Mouse (Mus musculus): ENCODE data around the gene Zfp87. TPM values are rescaled to one million over a fixed set of nuclear protein-coding genes. Genes with fewer than 3 reads are reported as not detected.
A peak's percentile ranks its signal among the peaks of the same experiment; 100 is the strongest.

Zfp87 gene
- polyA plus RNA-seq, 1 experiment: 11.7 TPM

GRCm38 (mm10) chr13:67500908-67501307, 25.1 kb downstream of the Zfp87 start:
- TF ChIP-seq POLR2A (IDR thresholded peaks at IDR 0.05; ENCODE audit: low read depth, low read length) (no peak), CTCF (IDR thresholded peaks at IDR 0.05; ENCODE audit: extremely low read depth, insufficient read length, insufficient replicate concordance, low read depth, low read length) (no peak)
- H3K36me3 ChIP-seq (ENCODE audit: control insufficient read depth, insufficient read depth, low read length): no peaks in the 10 kb centered on the region
- 90% methylated on average over 1 of the region's 1 CpGs for WGBS

GRCm38 (mm10) chr13:67500084-67500719, 25.8 kb downstream of the Zfp87 start, which contains the start of gene Zfp58:
Gene Zfp58, minus strand, starts transcription at chr13:67500555.
- Histone ChIP-seq H3K36me3 (ENCODE audit: control insufficient read depth, insufficient read depth, low read length) (no peaks in the 10 kb centered on the region), H3K27ac (ENCODE audit: insufficient read depth, low read depth, low read length) (no peak within 1 kb of the TSS), H3K27me3 (ENCODE audit: control insufficient read depth, insufficient read depth, low read length) (no peaks in the 10 kb centered on the region), H3K4me1 (ENCODE audit: control insufficient read depth, insufficient read depth, insufficient read length, low read length) (peaks cover 2% of the 10 kb centered on the region; the same call in 1 of the 2 replicates), H3K4me3 (ENCODE audit: low read depth, low read length) (peak within 1 kb of the TSS; percentile 75)
- TF ChIP-seq POLR2A (IDR thresholded peaks at IDR 0.05; ENCODE audit: low read depth, low read length) (peak; percentile 41; the same call in 1 of the 2 replicates), CTCF (IDR thresholded peaks at IDR 0.05; ENCODE audit: extremely low read depth, insufficient read length, insufficient replicate concordance, low read depth, low read length) (no peak)
- under 1% methylated on average over 22 of the region's 22 CpGs for WGBS

More at GRCm38 (mm10) chr13:67500908-67501307, 25.1 kb downstream of the Zfp87 start:
- Histone ChIP-seq H3K27me3 (ENCODE audit: control insufficient read depth, insufficient read depth, low read length) (no peaks in the 10 kb centered on the region), H3K4me1 (ENCODE audit: control insufficient read depth, insufficient read depth, insufficient read length, low read length) (peaks cover 2% of the 10 kb centered on the region; the same call in 1 of the 2 replicates), H3K4me3 (ENCODE audit: low read depth, low read length) (no peak overlapping the region), H3K27ac (ENCODE audit: insufficient read depth, low read depth, low read length) (no peak overlapping the region)

GRCm38 (mm10) chr13:67495631-67496030, 30.3 kb downstream of the Zfp87 start:
- Histone ChIP-seq H3K27ac (ENCODE audit: insufficient read depth, low read depth, low read length) (no peak overlapping the region), H3K36me3 (ENCODE audit: control insufficient read depth, insufficient read depth, low read length) (peaks cover 25% of the 10 kb centered on the region), H3K27me3 (ENCODE audit: control insufficient read depth, insufficient read depth, low read length) (no peaks in the 10 kb centered on the region), H3K4me1 (ENCODE audit: control insufficient read depth, insufficient read depth, insufficient read length, low read length) (peaks cover 2% of the 10 kb centered on the region; the same call in 1 of the 2 replicates), H3K4me3 (ENCODE audit: low read depth, low read length) (no peak overlapping the region)
- TF ChIP-seq CTCF (IDR thresholded peaks at IDR 0.05; ENCODE audit: extremely low read depth, insufficient read length, insufficient replicate concordance, low read depth, low read length) (no peak), POLR2A (IDR thresholded peaks at IDR 0.05; ENCODE audit: low read depth, low read length) (no peak)
- 94% methylated on average over 1 of the region's 1 CpGs for WGBS

- peak overlapping the region; percentile 27 for H3K27ac ChIP-seq (ENCODE audit: insufficient read depth, low read depth, low read length)
- H3K4me1 ChIP-seq (ENCODE audit: control insufficient read depth, insufficient read depth, insufficient read length, low read length): no peaks in the 10 kb centered on the region
- H3K36me3 ChIP-seq (ENCODE audit: control insufficient read depth, insufficient read depth, low read length): 0 out of 2 replicates have a peak, but pooled peaks cover 1% of the 10 kb centered on the region
- no peak for TF ChIP-seq POLR2A (IDR thresholded peaks at IDR 0.05; ENCODE audit: low read depth, low read length)
- TF ChIP-seq CTCF (IDR thresholded peaks at IDR 0.05; ENCODE audit: extremely low read depth, insufficient read length, insufficient replicate concordance, low read depth, low read length): no peak
- 20% methylated on average over 8 of the region's 8 CpGs for WGBS
- peak overlapping the region; percentile 81 for H3K4me3 ChIP-seq (ENCODE audit: low read depth, low read length)
- no peaks in the 10 kb centered on the region for H3K27me3 ChIP-seq (ENCODE audit: control insufficient read depth, insufficient read depth, low read length)
Measured at GRCm38 (mm10) chr13:67484424-67484811, 41.6 kb downstream of the Zfp87 start.

GRCm38 (mm10) chr13:67483625-67484423, 42.2 kb downstream of the Zfp87 start, which contains the start of gene Zfp874b:
Gene Zfp874b, minus strand, starts transcription at chr13:67484258.
- peak within 1 kb of the TSS; percentile 50 for H3K27ac ChIP-seq (ENCODE audit: insufficient read depth, low read depth, low read length)
- H3K36me3 ChIP-seq (ENCODE audit: control insufficient read depth, insufficient read depth, low read length): 0 out of 2 replicates have a peak, but pooled peaks cover 1% of the 10 kb centered on the region
- no peaks in the 10 kb centered on the region for H3K4me1 ChIP-seq (ENCODE audit: control insufficient read depth, insufficient read depth, insufficient read length, low read length)
- no peaks in the 10 kb centered on the region for H3K27me3 ChIP-seq (ENCODE audit: control insufficient read depth, insufficient read depth, low read length)
- WGBS: 2% methylated on average over 20 of the region's 20 CpGs
- peak within 1 kb of the TSS; percentile 81 for H3K4me3 ChIP-seq (ENCODE audit: low read depth, low read length)
- TF ChIP-seq POLR2A (IDR thresholded peaks at IDR 0.05; ENCODE audit: low read depth, low read length) (no peak), CTCF (IDR thresholded peaks at IDR 0.05; ENCODE audit: extremely low read depth, insufficient read length, insufficient replicate concordance, low read depth, low read length) (no peak)

- TF ChIP-seq CTCF (IDR thresholded peaks at IDR 0.05; ENCODE audit: extremely low read depth, insufficient read length, insufficient replicate concordance, low read depth, low read length) (no peak), POLR2A (IDR thresholded peaks at IDR 0.05; ENCODE audit: low read depth, low read length) (no peak)
- Histone ChIP-seq H3K27ac (ENCODE audit: insufficient read depth, low read depth, low read length) (no peak overlapping the region), H3K36me3 (ENCODE audit: control insufficient read depth, insufficient read depth, low read length) (0 out of 2 replicates have a peak, but pooled peaks cover 3% of the 10 kb centered on the region), H3K4me1 (ENCODE audit: control insufficient read depth, insufficient read depth, insufficient read length, low read length) (no peaks in the 10 kb centered on the region), H3K4me3 (ENCODE audit: low read depth, low read length) (no peak overlapping the region), H3K27me3 (ENCODE audit: control insufficient read depth, insufficient read depth, low read length) (no peaks in the 10 kb centered on the region)
- WGBS: 63% methylated on average over 4 of the region's 4 CpGs
Measured at GRCm38 (mm10) chr13:67481528-67481927, 44.4 kb downstream of the Zfp87 start.

- Histone ChIP-seq H3K4me3 (ENCODE audit: low read depth, low read length) (no peak overlapping the region), H3K36me3 (ENCODE audit: control insufficient read depth, insufficient read depth, low read length) (peaks cover 7% of the 10 kb centered on the region), H3K27me3 (ENCODE audit: control insufficient read depth, insufficient read depth, low read length) (no peaks in the 10 kb centered on the region), H3K4me1 (ENCODE audit: control insufficient read depth, insufficient read depth, insufficient read length, low read length) (no peaks in the 10 kb centered on the region), H3K27ac (ENCODE audit: insufficient read depth, low read depth, low read length) (no peak overlapping the region)
- TF ChIP-seq CTCF (IDR thresholded peaks at IDR 0.05; ENCODE audit: extremely low read depth, insufficient read length, insufficient replicate concordance, low read depth, low read length) (no peak), POLR2A (IDR thresholded peaks at IDR 0.05; ENCODE audit: low read depth, low read length) (no peak)
- 90% methylated on average over 3 of the region's 3 CpGs for WGBS
Measured at GRCm38 (mm10) chr13:67469274-67469673, 56.7 kb downstream of the Zfp87 start.

Other genes starting within 250 kb of the Zfp87 start
- gene Zfp458, start 247.7 kb downstream of the Zfp87 start, polyA plus RNA-seq (2012; rRNA removed): 0.09 and 0.16 TPM in 2 replicates
- 0.22 and 0.27 TPM in 2 replicates for gene Zfp457, start 219.7 kb downstream of the Zfp87 start, polyA plus RNA-seq (2012; rRNA removed)
- 0.04 and 0.14 TPM in 2 replicates for gene Zfp595, start 193.6 kb downstream of the Zfp87 start, polyA plus RNA-seq (2012; rRNA removed)
- not detected in 2 replicates for gene Gm28044, start 165.6 kb downstream of the Zfp87 start, polyA plus RNA-seq (2012; rRNA removed)
- gene Zfp953, start 165.6 kb downstream of the Zfp87 start, polyA plus RNA-seq (2012; rRNA removed): 0.06 TPM in 1 of 2 replicates, not detected in the other
- not detected in 2 replicates for gene Gm28041, start 150.4 kb downstream of the Zfp87 start, polyA plus RNA-seq (2012; rRNA removed)
- 0.04 and 0.11 TPM in 2 replicates for gene Zfp456, start 150.4 kb downstream of the Zfp87 start, polyA plus RNA-seq (2012; rRNA removed)
- gene Zfp429, start 126.4 kb downstream of the Zfp87 start, polyA plus RNA-seq (2012; rRNA removed): 0.60 and 0.65 TPM in 2 replicates
- gene Zfp459, start 104.8 kb downstream of the Zfp87 start, polyA plus RNA-seq (2012; rRNA removed): 0.08 and 0.11 TPM in 2 replicates
- 0.08 and 0.58 TPM in 2 replicates for gene Zfp874a, start 74.6 kb downstream of the Zfp87 start, polyA plus RNA-seq (2012; rRNA removed)
- gene Zfp874b, start 41.9 kb downstream of the Zfp87 start, polyA plus RNA-seq (2012; rRNA removed): 0.33 and 0.46 TPM in 2 replicates
- gene Zfp58, start 25.6 kb downstream of the Zfp87 start, polyA plus RNA-seq (2012; rRNA removed): 0.14 TPM in 1 of 2 replicates, not detected in the other
- not detected in 2 replicates for gene Gm26965, start within 50 bp of the Zfp87 start, polyA plus RNA-seq (2012; rRNA removed)
- 1.2 TPM in 2 replicates for gene Zfp748, start 27.7 kb upstream of the Zfp87 start, polyA plus RNA-seq (2012; rRNA removed)
- gene Zfp729b, start 83.5 kb upstream of the Zfp87 start, polyA plus RNA-seq (2012; rRNA removed): 0.01 and 0.08 TPM in 2 replicates
- not detected in 2 replicates for gene Gm49345, start 111.6 kb upstream of the Zfp87 start, polyA plus RNA-seq (2012; rRNA removed)
- gene Zfp729a, start 111.6 kb upstream of the Zfp87 start, polyA plus RNA-seq (2012; rRNA removed): 0.09 and 0.46 TPM in 2 replicates
- 1.4 and 2.2 TPM in 2 replicates for gene Zfp738, start 160.9 kb upstream of the Zfp87 start, polyA plus RNA-seq (2012; rRNA removed)
- 0.08 and 0.13 TPM in 2 replicates for gene Zfp65, start 203.0 kb upstream of the Zfp87 start, polyA plus RNA-seq (2012; rRNA removed)
- 0.10 TPM in 1 of 2 replicates, not detected in the other for gene Zfp85, start 229.1 kb upstream of the Zfp87 start, polyA plus RNA-seq (2012; rRNA removed)